Mouse (Mus musculus): ENCODE measurements around the gene Wars. TPM values are rescaled to one million over a fixed set of nuclear protein-coding genes. Genes with fewer than 3 reads are reported as not detected.
A peak's percentile ranks its signal among the peaks of the same experiment; 100 is the strongest.

Wars gene
- polyA plus RNA-seq (2012; rRNA removed): 49.6 and 65.7 TPM in 2 replicates

DNA sequence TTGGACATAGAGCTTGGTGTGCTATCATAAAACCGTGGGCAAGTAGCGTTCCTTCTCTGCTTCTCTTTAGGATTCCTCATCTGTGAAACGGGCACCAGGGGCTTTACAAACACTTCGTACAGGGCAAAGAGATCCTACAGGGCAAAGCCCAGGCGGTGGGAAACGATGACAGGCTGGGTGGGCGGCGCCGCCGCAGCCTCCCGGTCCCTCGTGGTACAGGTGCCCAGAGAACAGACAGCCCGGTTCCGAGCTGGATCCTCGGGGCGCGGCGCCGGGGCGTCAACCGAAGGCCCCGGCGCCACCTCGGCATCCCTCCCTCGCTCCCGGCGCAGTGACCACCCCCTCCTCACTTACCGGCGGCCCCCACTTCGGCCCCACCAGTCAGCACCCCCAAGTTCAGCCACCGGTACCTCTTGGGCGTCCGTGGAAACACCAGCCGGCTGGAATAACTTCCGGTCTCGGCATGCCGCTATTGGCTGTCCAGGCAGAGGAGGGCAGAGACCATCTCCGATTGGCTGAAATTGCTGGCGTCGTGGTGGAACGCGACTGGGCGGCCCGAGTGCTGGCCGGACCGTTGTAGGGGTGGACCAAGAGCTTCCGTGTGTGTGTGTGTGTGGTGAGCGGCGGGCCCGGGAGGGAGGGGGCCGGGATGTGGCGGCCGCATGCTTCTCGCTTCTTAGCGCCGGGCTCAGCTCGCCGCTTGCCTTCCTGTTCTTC, at the start of gene Wars:
Gene Wars, minus strand, starts transcription at position 460 of the 717 bp plus-strand sequence.
- peak within 1 kb of the TSS; percentile 81 for H3K4me3 ChIP-seq (ENCODE audit: low read depth, low read length)
- H3K36me3 ChIP-seq (ENCODE audit: control insufficient read depth, insufficient read depth, low read length): peaks cover 9% of the 10 kb centered on the region; the same call in 1 of the 2 replicates
- TF ChIP-seq POLR2A (IDR thresholded peaks at IDR 0.05; ENCODE audit: low read depth, low read length): peak; percentile 64
- TF ChIP-seq CTCF (IDR thresholded peaks at IDR 0.05; ENCODE audit: extremely low read depth, insufficient read length, insufficient replicate concordance, low read depth, low read length): no peak
- H3K27me3 ChIP-seq (ENCODE audit: control insufficient read depth, insufficient read depth, low read length): no peaks in the 10 kb centered on the region
- peaks cover 6% of the 10 kb centered on the region; the same call in 1 of the 2 replicates for H3K4me1 ChIP-seq (ENCODE audit: control insufficient read depth, insufficient read depth, insufficient read length, low read length)
- under 1% methylated on average over 58 of the region's 58 CpGs for WGBS
- H3K27ac ChIP-seq (ENCODE audit: insufficient read depth, low read depth, low read length): peak within 1 kb of the TSS; percentile 76

DNA sequence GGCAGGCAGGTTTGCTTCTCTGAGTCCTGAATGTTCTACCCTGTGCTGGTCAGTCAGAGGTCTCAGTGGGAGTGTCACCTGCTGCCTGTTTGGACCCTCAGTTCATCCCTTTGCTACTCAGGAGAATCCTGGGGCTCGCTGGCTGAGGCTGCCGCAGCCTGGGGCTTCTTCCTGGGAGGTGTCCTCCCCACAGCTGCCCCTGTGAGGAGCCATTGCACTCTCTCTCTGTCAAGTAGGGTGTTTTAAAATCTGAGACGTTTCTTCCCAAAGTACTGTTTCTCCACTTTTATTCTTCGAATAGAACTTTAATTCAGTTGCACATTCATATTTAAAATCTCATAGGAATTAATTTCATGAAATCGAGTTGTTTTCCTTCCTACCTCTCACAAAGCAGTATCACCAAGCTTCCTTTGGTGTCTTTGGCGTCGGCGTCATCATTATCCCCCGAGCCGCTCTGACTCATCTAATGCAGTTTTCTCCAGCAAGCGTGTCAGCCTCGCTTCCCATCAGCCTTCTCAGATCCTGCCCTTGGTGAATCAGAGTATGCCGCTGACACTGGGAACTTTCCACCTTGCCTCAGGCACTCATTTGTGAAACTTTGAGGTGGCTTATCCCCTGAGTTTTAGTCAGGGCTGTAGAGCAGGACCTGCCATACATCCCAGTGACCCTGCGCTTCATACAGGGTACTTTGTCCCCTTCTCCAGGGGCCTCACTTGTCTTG, 48.4 kb upstream of the Wars start:
- no peak overlapping the region for H3K4me3 ChIP-seq (ENCODE audit: low read depth, low read length)
- H3K27ac ChIP-seq (ENCODE audit: insufficient read depth, low read depth, low read length): no peak overlapping the region
- no peaks in the 10 kb centered on the region for H3K36me3 ChIP-seq (ENCODE audit: control insufficient read depth, insufficient read depth, low read length)
- WGBS: 86% methylated on average over 14 of the region's 14 CpGs
- no peaks in the 10 kb centered on the region for H3K4me1 ChIP-seq (ENCODE audit: control insufficient read depth, insufficient read depth, insufficient read length, low read length)
- H3K27me3 ChIP-seq (ENCODE audit: control insufficient read depth, insufficient read depth, low read length): no peaks in the 10 kb centered on the region
- no peak for TF ChIP-seq CTCF (IDR thresholded peaks at IDR 0.05; ENCODE audit: extremely low read depth, insufficient read length, insufficient replicate concordance, low read depth, low read length)
- no peak for TF ChIP-seq POLR2A (IDR thresholded peaks at IDR 0.05; ENCODE audit: low read depth, low read length)

DNA sequence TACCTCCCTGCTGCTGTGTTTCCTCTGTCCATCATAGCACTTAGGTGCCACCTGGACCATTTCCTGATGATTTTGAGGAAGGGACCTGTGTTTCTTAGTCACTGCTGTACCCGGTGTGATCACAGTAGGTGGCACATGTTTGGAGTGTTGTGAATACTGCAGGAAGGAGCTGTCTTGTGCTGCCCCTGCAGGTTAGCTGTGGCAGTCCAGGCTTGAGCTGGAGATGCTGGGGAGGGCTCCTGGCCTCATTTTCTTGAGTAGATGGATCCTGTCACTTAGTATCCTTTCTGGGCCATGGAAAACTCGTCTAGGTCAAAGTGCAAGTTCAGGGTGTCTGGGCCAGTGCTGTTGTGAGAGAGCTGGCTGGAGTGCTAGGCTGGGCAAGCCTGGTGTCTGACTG, 47.3 kb upstream of the Wars start:
- Histone ChIP-seq H3K27me3 (ENCODE audit: control insufficient read depth, insufficient read depth, low read length) (no peaks in the 10 kb centered on the region), H3K27ac (ENCODE audit: insufficient read depth, low read depth, low read length) (no peak overlapping the region), H3K4me3 (ENCODE audit: low read depth, low read length) (no peak overlapping the region), H3K4me1 (ENCODE audit: control insufficient read depth, insufficient read depth, insufficient read length, low read length) (0 out of 2 replicates have a peak, but pooled peaks cover 2% of the 10 kb centered on the region), H3K36me3 (ENCODE audit: control insufficient read depth, insufficient read depth, low read length) (no peaks in the 10 kb centered on the region)
- WGBS: 47% methylated on average over 2 of the region's 2 CpGs
- no peak for TF ChIP-seq CTCF (IDR thresholded peaks at IDR 0.05; ENCODE audit: extremely low read depth, insufficient read length, insufficient replicate concordance, low read depth, low read length)
- no peak for TF ChIP-seq POLR2A (IDR thresholded peaks at IDR 0.05; ENCODE audit: low read depth, low read length)

DNA sequence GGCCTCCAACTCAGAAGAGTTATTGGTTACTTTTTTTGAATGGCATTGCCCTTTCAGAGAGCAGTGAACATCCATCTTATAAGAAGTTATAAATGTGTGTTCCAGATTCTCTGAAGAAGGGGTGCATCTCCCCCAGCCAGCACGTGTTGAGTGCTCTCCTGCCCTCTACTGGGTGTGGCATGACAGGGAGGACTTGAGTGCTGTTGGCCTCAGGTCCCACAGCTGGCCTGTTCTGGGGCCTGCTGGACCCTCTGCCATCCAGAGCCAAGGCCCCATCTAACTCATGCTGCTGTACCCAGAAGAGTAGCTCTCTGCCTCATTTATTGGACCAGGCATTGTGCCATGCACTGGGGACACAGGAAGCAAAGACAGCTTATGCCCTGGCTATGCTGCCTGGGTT, 46.3 kb upstream of the Wars start:
- Histone ChIP-seq H3K27me3 (ENCODE audit: control insufficient read depth, insufficient read depth, low read length) (no peaks in the 10 kb centered on the region), H3K4me1 (ENCODE audit: control insufficient read depth, insufficient read depth, insufficient read length, low read length) (0 out of 2 replicates have a peak, but pooled peaks cover 2% of the 10 kb centered on the region), H3K4me3 (ENCODE audit: low read depth, low read length) (no peak overlapping the region), H3K36me3 (ENCODE audit: control insufficient read depth, insufficient read depth, low read length) (no peaks in the 10 kb centered on the region), H3K27ac (ENCODE audit: insufficient read depth, low read depth, low read length) (no peak overlapping the region)
- 31% methylated on average over 1 of the region's 1 CpGs for WGBS
- TF ChIP-seq POLR2A (IDR thresholded peaks at IDR 0.05; ENCODE audit: low read depth, low read length): no peak
- no peak for TF ChIP-seq CTCF (IDR thresholded peaks at IDR 0.05; ENCODE audit: extremely low read depth, insufficient read length, insufficient replicate concordance, low read depth, low read length)

DNA sequence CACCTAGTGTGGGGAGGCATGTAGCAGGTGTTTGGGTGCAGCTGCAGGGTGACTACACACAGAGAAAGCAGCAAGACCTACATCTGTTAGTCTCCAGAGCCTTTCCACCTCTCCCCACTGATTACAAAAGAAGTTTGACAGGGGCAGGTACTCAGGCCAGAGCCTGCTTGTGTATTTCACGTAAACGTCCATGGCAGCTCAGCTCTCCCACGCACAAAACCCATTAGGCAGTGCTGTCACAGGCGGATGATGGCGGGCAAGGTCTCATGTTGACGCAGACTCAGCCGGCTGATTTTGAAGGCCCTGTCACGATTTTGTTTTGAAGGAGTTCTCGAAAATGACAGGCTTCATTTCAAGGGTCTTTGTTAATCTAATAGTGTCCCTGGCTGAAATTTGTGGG, 45.3 kb upstream of the Wars start:
- Histone ChIP-seq H3K27ac (ENCODE audit: insufficient read depth, low read depth, low read length) (no peak overlapping the region), H3K4me3 (ENCODE audit: low read depth, low read length) (no peak overlapping the region), H3K36me3 (ENCODE audit: control insufficient read depth, insufficient read depth, low read length) (no peaks in the 10 kb centered on the region), H3K4me1 (ENCODE audit: control insufficient read depth, insufficient read depth, insufficient read length, low read length) (0 out of 2 replicates have a peak, but pooled peaks cover 2% of the 10 kb centered on the region), H3K27me3 (ENCODE audit: control insufficient read depth, insufficient read depth, low read length) (no peaks in the 10 kb centered on the region)
- WGBS: 89% methylated on average over 9 of the region's 9 CpGs
- TF ChIP-seq POLR2A (IDR thresholded peaks at IDR 0.05; ENCODE audit: low read depth, low read length): no peak
- no peak for TF ChIP-seq CTCF (IDR thresholded peaks at IDR 0.05; ENCODE audit: extremely low read depth, insufficient read length, insufficient replicate concordance, low read depth, low read length)

DNA sequence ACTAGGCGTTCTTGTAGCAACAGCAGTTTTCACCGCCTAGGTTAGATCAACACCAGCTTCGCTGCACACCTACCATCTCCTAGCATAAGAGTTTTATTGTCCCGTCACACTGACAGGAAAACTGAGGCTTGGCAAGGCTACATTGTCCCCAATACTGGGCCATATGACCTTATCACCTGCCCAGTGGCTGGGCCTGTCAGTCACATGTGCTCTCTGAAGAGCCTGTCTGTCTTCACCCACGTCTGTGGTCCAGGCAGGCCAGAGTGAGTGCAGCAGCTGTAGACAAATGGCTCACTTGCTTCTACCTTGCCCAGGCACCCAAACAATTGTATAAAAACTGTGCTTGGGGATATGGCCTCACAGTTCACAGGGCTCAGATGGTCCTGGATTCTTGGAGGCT, 44.9 kb upstream of the Wars start:
- TF ChIP-seq CTCF (IDR thresholded peaks at IDR 0.05; ENCODE audit: extremely low read depth, insufficient read length, insufficient replicate concordance, low read depth, low read length): no peak
- TF ChIP-seq POLR2A (IDR thresholded peaks at IDR 0.05; ENCODE audit: low read depth, low read length): no peak
- Histone ChIP-seq H3K36me3 (ENCODE audit: control insufficient read depth, insufficient read depth, low read length) (no peaks in the 10 kb centered on the region), H3K27me3 (ENCODE audit: control insufficient read depth, insufficient read depth, low read length) (no peaks in the 10 kb centered on the region), H3K4me1 (ENCODE audit: control insufficient read depth, insufficient read depth, insufficient read length, low read length) (0 out of 2 replicates have a peak, but pooled peaks cover 2% of the 10 kb centered on the region), H3K27ac (ENCODE audit: insufficient read depth, low read depth, low read length) (no peak overlapping the region), H3K4me3 (ENCODE audit: low read depth, low read length) (no peak overlapping the region)
- WGBS: 95% methylated on average over 5 of the region's 5 CpGs

DNA sequence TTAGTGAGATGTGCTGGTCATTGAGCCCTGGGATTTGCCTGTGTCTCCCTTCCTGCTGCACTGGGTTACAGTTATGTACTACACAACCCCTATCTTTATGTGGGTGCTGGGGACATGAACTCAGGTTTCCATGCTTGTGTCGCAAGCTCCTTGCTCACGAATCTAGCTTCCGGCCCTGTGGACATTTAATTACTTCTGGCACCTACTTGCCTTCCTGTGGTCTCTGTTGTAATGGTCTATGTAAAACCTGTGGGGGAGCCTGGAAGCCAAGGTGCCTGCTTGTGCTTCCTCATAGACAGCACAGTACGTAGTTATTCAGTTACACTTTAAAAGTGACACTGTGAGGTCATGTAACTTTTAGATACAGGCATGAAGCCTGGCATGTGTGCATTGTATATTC, 43.5 kb upstream of the Wars start:
- no peak for TF ChIP-seq CTCF (IDR thresholded peaks at IDR 0.05; ENCODE audit: extremely low read depth, insufficient read length, insufficient replicate concordance, low read depth, low read length)
- TF ChIP-seq POLR2A (IDR thresholded peaks at IDR 0.05; ENCODE audit: low read depth, low read length): no peak
- Histone ChIP-seq H3K36me3 (ENCODE audit: control insufficient read depth, insufficient read depth, low read length) (no peaks in the 10 kb centered on the region), H3K4me3 (ENCODE audit: low read depth, low read length) (no peak overlapping the region), H3K27me3 (ENCODE audit: control insufficient read depth, insufficient read depth, low read length) (no peaks in the 10 kb centered on the region), H3K4me1 (ENCODE audit: control insufficient read depth, insufficient read depth, insufficient read length, low read length) (0 out of 2 replicates have a peak, but pooled peaks cover 2% of the 10 kb centered on the region), H3K27ac (ENCODE audit: insufficient read depth, low read depth, low read length) (no peak overlapping the region)
- 81% methylated on average over 4 of the region's 4 CpGs for WGBS

All from small intestine, adult 2 months (tissue).